Mouse (Mus musculus) cerebellum, adult 11 months (tissue): ENCODE measurements around the gene Rhbdf2.

Source experiments
- DNase-seq: peaks from one replicate; pipeline ENCODE4 v3.0.0; 2022

Gene Rhbdf2

GRCm38 (mm10) chr11:116658238-116658637 is 31.4 kb upstream of the Rhbdf2 start:
- DNase-seq: no peak

GRCm38 (mm10) chr11:116657311-116658223 is 30.7 kb upstream of the Rhbdf2 start:
- peak; percentile 91 for DNase-seq

- peak; percentile 77 for DNase-seq
Observed at GRCm38 (mm10) chr11:116656348-116657191, 29.8 kb upstream of the Rhbdf2 start.

- peak; percentile 79 for DNase-seq
Observed at GRCm38 (mm10) chr11:116654255-116654821, 27.5 kb upstream of the Rhbdf2 start, which contains the start of gene Cygb. Cygb (minus strand) TSS chr11:116654313.

GRCm38 (mm10) chr11:116653709-116654221 is 26.9 kb upstream of the Rhbdf2 start:
- peak; percentile 77 for DNase-seq

- no peak for DNase-seq
Observed at GRCm38 (mm10) chr11:116653234-116653633, 26.4 kb upstream of the Rhbdf2 start, which contains the start of gene Prcd. Prcd (plus strand) TSS chr11:116653534.

GRCm38 (mm10) chr11:116652330-116653098 is 25.7 kb upstream of the Rhbdf2 start:
- DNase-seq: no peak

GRCm38 (mm10) chr11:116651339-116651738 is 24.5 kb upstream of the Rhbdf2 start:
- no peak for DNase-seq

- no peak for DNase-seq
Observed at GRCm38 (mm10) chr11:116650811-116651210, 24.0 kb upstream of the Rhbdf2 start.

GRCm38 (mm10) chr11:116649711-116650337 is 23.0 kb upstream of the Rhbdf2 start:
- no peak for DNase-seq

- no peak for DNase-seq
Observed at GRCm38 (mm10) chr11:116648976-116649375, 22.2 kb upstream of the Rhbdf2 start.

GRCm38 (mm10) chr11:116648213-116648921 is 21.5 kb upstream of the Rhbdf2 start:
- no peak for DNase-seq

- DNase-seq: no peak
Observed at GRCm38 (mm10) chr11:116647340-116647991, 20.6 kb upstream of the Rhbdf2 start.

- DNase-seq: no peak
Observed at GRCm38 (mm10) chr11:116646771-116647170, 20.0 kb upstream of the Rhbdf2 start.

GRCm38 (mm10) chr11:116646136-116646535 is 19.3 kb upstream of the Rhbdf2 start:
- DNase-seq: no peak

GRCm38 (mm10) chr11:116645446-116646110 is 18.8 kb upstream of the Rhbdf2 start:
- no peak for DNase-seq

GRCm38 (mm10) chr11:116644225-116645112 is 17.6 kb upstream of the Rhbdf2 start:
- no peak for DNase-seq

GRCm38 (mm10) chr11:116643579-116644224 is 16.9 kb upstream of the Rhbdf2 start:
- no peak for DNase-seq
